In genomic region chr17:24723881-24724180, GRCm38 (mm10) we compare ENCODE assay signal across 8 mouse cellular contexts. TPM values are rescaled to one million over a fixed set of nuclear protein-coding genes. Genes with fewer than 3 reads are reported as not detected.
DNase-seq lines count a peak whose midpoint lies in the region; ATAC-seq and TF ChIP-seq lines count a peak whose summit lies in the region.

No protein-coding gene starts in this region.

- no peak for ATAC-seq in forebrain, embryonic 12.5 days (ENCODE audit: low FRiP score)
- ATAC-seq in liver, embryonic 11.5 days (replicated peaks; ENCODE audit: low FRiP score), result peak; percentile 45
- ATAC-seq in stomach, embryonic 15.5 days (ENCODE audit: insufficient read depth, low FRiP score, low read depth), result peak; percentile 3; the same call in 1 of the 2 replicates

- DNase-seq in layer of hippocampus, adult 2 months (ENCODE audit: low spot score in 2 of 2), result no peak
- DNase-seq in layer of hippocampus, postnatal 25 days (ENCODE audit: extremely low spot score in 1 of 2, low spot score in 1 of 2), result no peak
- DNase-seq in ZHBTc4 (ENCODE audit: low read depth, low spot score), result peak; percentile 51
- DNase-seq in liver, embryonic 11.5 days (ENCODE audit: low spot score), result no peak
- DNase-seq in adrenal gland, adult 2 months, result no peak
- no peak for DNase-seq in spleen, postnatal 14 days (ENCODE audit: low spot score in 2 of 2)

- H3K9me3 ChIP-seq in forebrain, embryonic 12.5 days, result no peaks in the 10 kb centered on the region
- no peaks in the 10 kb centered on the region for H3K9me3 ChIP-seq in liver, embryonic 11.5 days (ENCODE audit: control insufficient read depth, low read length)
- no peaks in the 10 kb centered on the region for H3K9me3 ChIP-seq in stomach, embryonic 15.5 days

- under 1% methylated on average over 15 of the region's 15 CpGs for WGBS in forebrain, embryonic 12.5 days
- WGBS in liver, embryonic 11.5 days, result 0% methylated on average over 15 of the region's 15 CpGs
- 0% methylated on average over 15 of the region's 15 CpGs for WGBS in stomach, embryonic 15.5 days

- peak overlapping the region; percentile 74 for H3K4me2 ChIP-seq in forebrain, embryonic 12.5 days
- H3K4me2 ChIP-seq in liver, embryonic 11.5 days, result peak overlapping the region; percentile 80
- H3K4me2 ChIP-seq in stomach, embryonic 15.5 days, result peak overlapping the region; percentile 80

- H3K27me3 ChIP-seq in forebrain, embryonic 12.5 days, result peaks cover 6% of the 10 kb centered on the region; the same call in 1 of the 2 replicates
- no peaks in the 10 kb centered on the region for H3K27me3 ChIP-seq in liver, embryonic 11.5 days (replicated peaks; ENCODE audit: control insufficient read depth, insufficient read depth, low read length)
- H3K27me3 ChIP-seq in stomach, embryonic 15.5 days (replicated peaks), result no peaks in the 10 kb centered on the region

- no peak for TF ChIP-seq CTCF in layer of hippocampus, adult 2 months (conservative IDR thresholded peaks at IDR 0.05)

- peaks cover 39% of the 10 kb centered on the region for H3K4me1 ChIP-seq in forebrain, embryonic 12.5 days
- H3K4me1 ChIP-seq in liver, embryonic 11.5 days (replicated peaks; ENCODE audit: control insufficient read depth, insufficient read depth, low read length), result peaks cover 12% of the 10 kb centered on the region
- peaks cover 20% of the 10 kb centered on the region for H3K4me1 ChIP-seq in stomach, embryonic 15.5 days

- peak overlapping the region; percentile 87 for H3K9ac ChIP-seq in forebrain, embryonic 12.5 days
- peak overlapping the region; percentile 76 for H3K9ac ChIP-seq in liver, embryonic 11.5 days (ENCODE audit: low read depth, low read length)
- H3K9ac ChIP-seq in stomach, embryonic 15.5 days, result peak overlapping the region; percentile 77

- peak overlapping the region; percentile 98 for H3K27ac ChIP-seq in layer of hippocampus, adult 2 months
- peak overlapping the region; percentile 72 for H3K27ac ChIP-seq in forebrain, embryonic 12.5 days
- peak overlapping the region; percentile 69 for H3K27ac ChIP-seq in liver, embryonic 11.5 days (ENCODE audit: low read depth, low read length)
- H3K27ac ChIP-seq in stomach, embryonic 15.5 days, result peak overlapping the region; percentile 90

- peak overlapping the region; percentile 98 for H3K4me3 ChIP-seq in layer of hippocampus, adult 2 months
- peak overlapping the region; percentile 73 for H3K4me3 ChIP-seq in forebrain, embryonic 12.5 days (replicated peaks)
- peak overlapping the region; percentile 81 for H3K4me3 ChIP-seq in liver, embryonic 11.5 days (ENCODE audit: low read depth, low read length)
- peak overlapping the region; percentile 86 for H3K4me3 ChIP-seq in stomach, embryonic 15.5 days (replicated peaks)

- peaks cover 16% of the 10 kb centered on the region for H3K36me3 ChIP-seq in forebrain, embryonic 12.5 days (replicated peaks)
- H3K36me3 ChIP-seq in liver, embryonic 11.5 days (ENCODE audit: control insufficient read depth, insufficient read depth, low read length), result peaks cover 12% of the 10 kb centered on the region
- peaks cover 14% of the 10 kb centered on the region for H3K36me3 ChIP-seq in stomach, embryonic 15.5 days

RNA-seq across cellular contexts. Expression of gene Ndufb10, which starts 0.4 kb away (rescaled TPM):
- 100 to 1,000 TPM; 210 to 227 TPM for total RNA-seq in layer of hippocampus, adult 2 months (2021)
- 100 to 1,000 TPM; 201 to 234 TPM for total RNA-seq in layer of hippocampus, postnatal 25 days (2021)
- 195 and 201 TPM in 2 replicates for polyA plus RNA-seq in forebrain, embryonic 12.5 days (2016; fragmentation: Nextera tagmentation; extraction: Ambion mirVana)
- polyA plus RNA-seq in liver, embryonic 11.5 days (2014; fragmentation: Nextera tagmentation; extraction: Ambion mirVana), result 301 and 321 TPM in 2 replicates
- polyA plus RNA-seq in stomach, embryonic 15.5 days (2015; fragmentation: Nextera tagmentation; extraction: Ambion mirVana), result 238 and 259 TPM in 2 replicates
- 100 to 1,000 TPM; 242 to 306 TPM for total RNA-seq in adrenal gland, adult 2 months (2021)
- polyA plus RNA-seq in adrenal gland, adult 2 months (2012; rRNA removed), result 277 and 298 TPM in 2 replicates

RNA-seq across cellular contexts. Expression of gene Rpl3l, which starts 3.8 kb away (rescaled TPM):
- total RNA-seq in layer of hippocampus, adult 2 months (2021), result under 1 TPM; 0.38 to 0.61 TPM
- under 1 TPM in 1 of 2 experiments, not detected in 1; 0.20 TPM for total RNA-seq in layer of hippocampus, postnatal 25 days (2021)
- polyA plus RNA-seq in forebrain, embryonic 12.5 days (2016; fragmentation: Nextera tagmentation; extraction: Ambion mirVana), result not detected in 2 replicates
- not detected in 2 replicates for polyA plus RNA-seq in liver, embryonic 11.5 days (2014; fragmentation: Nextera tagmentation; extraction: Ambion mirVana)
- 0.15 TPM in 1 of 2 replicates, not detected in the other for polyA plus RNA-seq in stomach, embryonic 15.5 days (2015; fragmentation: Nextera tagmentation; extraction: Ambion mirVana)
- total RNA-seq in adrenal gland, adult 2 months (2021), result under 1 TPM in 1 of 2 experiments, not detected in 1; 0.28 TPM
- 0.17 TPM in 1 of 2 replicates, not detected in the other for polyA plus RNA-seq in adrenal gland, adult 2 months (2012; rRNA removed)

RNA-seq across cellular contexts. Expression of gene Rps2, which starts 5.9 kb away (rescaled TPM):
- total RNA-seq in layer of hippocampus, adult 2 months (2021), result 100 to 1,000 TPM; 302 to 315 TPM
- 100 to 1,000 TPM; 352 to 392 TPM for total RNA-seq in layer of hippocampus, postnatal 25 days (2021)
- 946 and 1,025 TPM in 2 replicates for polyA plus RNA-seq in forebrain, embryonic 12.5 days (2016; fragmentation: Nextera tagmentation; extraction: Ambion mirVana)
- 2,083 and 2,225 TPM in 2 replicates for polyA plus RNA-seq in liver, embryonic 11.5 days (2014; fragmentation: Nextera tagmentation; extraction: Ambion mirVana)
- 1,497 and 1,515 TPM in 2 replicates for polyA plus RNA-seq in stomach, embryonic 15.5 days (2015; fragmentation: Nextera tagmentation; extraction: Ambion mirVana)
- 100 to 1,000 TPM; 718 to 903 TPM for total RNA-seq in adrenal gland, adult 2 months (2021)
- 2,302 and 2,907 TPM in 2 replicates for polyA plus RNA-seq in adrenal gland, adult 2 months (2012; rRNA removed)

RNA-seq across cellular contexts. Expression of gene Rnf151, which starts 6.0 kb away (rescaled TPM):
- under 1 TPM in 1 of 2 experiments, not detected in 1; 0.56 TPM for total RNA-seq in layer of hippocampus, adult 2 months (2021)
- total RNA-seq in layer of hippocampus, postnatal 25 days (2021), result not detected
- 0.29 TPM in 1 of 2 replicates, not detected in the other for polyA plus RNA-seq in forebrain, embryonic 12.5 days (2016; fragmentation: Nextera tagmentation; extraction: Ambion mirVana)
- polyA plus RNA-seq in liver, embryonic 11.5 days (2014; fragmentation: Nextera tagmentation; extraction: Ambion mirVana), result 0.25 and 0.27 TPM in 2 replicates
- polyA plus RNA-seq in stomach, embryonic 15.5 days (2015; fragmentation: Nextera tagmentation; extraction: Ambion mirVana), result 0.19 TPM in 1 of 2 replicates, not detected in the other
- total RNA-seq in adrenal gland, adult 2 months (2021), result not detected
- polyA plus RNA-seq in adrenal gland, adult 2 months (2012; rRNA removed), result 0.25 and 0.61 TPM in 2 replicates

RNA-seq across cellular contexts. Expression of gene Msrb1, which starts 12.6 kb away (rescaled TPM):
- total RNA-seq in layer of hippocampus, adult 2 months (2021), result 10 to 100 TPM; 32.0 to 40.8 TPM
- total RNA-seq in layer of hippocampus, postnatal 25 days (2021), result 10 to 100 TPM; 40.5 to 46.2 TPM
- 18.8 and 19.5 TPM in 2 replicates for polyA plus RNA-seq in forebrain, embryonic 12.5 days (2016; fragmentation: Nextera tagmentation; extraction: Ambion mirVana)
- polyA plus RNA-seq in liver, embryonic 11.5 days (2014; fragmentation: Nextera tagmentation; extraction: Ambion mirVana), result 30.7 and 31.0 TPM in 2 replicates
- 37.0 and 41.4 TPM in 2 replicates for polyA plus RNA-seq in stomach, embryonic 15.5 days (2015; fragmentation: Nextera tagmentation; extraction: Ambion mirVana)
- total RNA-seq in adrenal gland, adult 2 months (2021), result 100 to 1,000 TPM in 1 of 2 experiments, 10 to 100 TPM in 1; 95.7 to 101 TPM
- polyA plus RNA-seq in adrenal gland, adult 2 months (2012; rRNA removed), result 108 and 118 TPM in 2 replicates
